8 mouse cellular contexts compared by ENCODE assay signal in the genomic region with DNA sequence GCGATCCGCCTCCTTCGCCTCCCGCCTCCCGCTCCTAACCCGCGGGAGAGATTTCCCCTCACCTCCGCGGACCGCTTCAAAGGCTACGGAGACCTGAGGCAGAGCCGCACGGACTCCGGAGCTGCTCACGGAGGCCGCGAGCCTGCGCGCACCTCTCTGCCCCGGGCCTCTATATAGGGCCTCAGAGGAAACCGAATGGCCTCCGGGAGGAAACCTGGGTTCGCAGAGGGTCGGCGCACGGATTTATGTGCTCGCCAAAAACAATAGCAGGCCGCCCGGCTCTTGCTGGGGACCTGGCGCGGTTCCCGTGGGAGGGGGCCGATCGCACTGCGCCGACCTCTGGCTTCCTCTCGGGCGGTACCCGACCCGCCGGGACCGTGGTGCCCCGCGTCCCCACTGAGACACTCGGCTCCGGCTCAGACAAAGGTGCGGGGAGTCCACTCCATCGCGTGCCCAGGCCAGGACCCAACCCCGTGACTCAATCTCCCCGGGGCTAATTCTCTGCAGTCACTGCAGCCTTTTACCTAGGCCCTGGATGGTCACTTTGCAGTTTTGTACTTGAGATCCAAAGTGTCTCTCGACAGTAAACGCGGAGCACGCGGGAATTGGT. TPM values are rescaled to one million over a fixed set of nuclear protein-coding genes. Genes with fewer than 3 reads are reported as not detected.
A peak's percentile ranks its signal among the peaks of the same experiment; 100 is the strongest.
DNase-seq lines count a peak whose midpoint lies in the region; ATAC-seq lines count a peak whose summit lies in the region.

No protein-coding gene starts in this region.

- no peaks in the 10 kb centered on the region for H3K27me3 ChIP-seq in kidney, embryonic 16.5 days (ENCODE audit: insufficient read depth, low read length)
- H3K27me3 ChIP-seq in hindbrain, embryonic 10.5 days (ENCODE audit: insufficient read depth, poor library complexity, severe bottlenecking) = no peaks in the 10 kb centered on the region
- peaks cover 69% of the 10 kb centered on the region for H3K27me3 ChIP-seq in liver, embryonic 15.5 days
- no peaks in the 10 kb centered on the region for H3K27me3 ChIP-seq in stomach, embryonic 16.5 days (ENCODE audit: control insufficient read depth, insufficient read depth, low read length)

- peak; percentile 81 for ATAC-seq in kidney, embryonic 16.5 days (ENCODE audit: low FRiP score, low TSS enrichment)
- ATAC-seq in liver, embryonic 15.5 days (ENCODE audit: insufficient read depth) = peak; percentile 56; the same call in 1 of the 2 replicates
- ATAC-seq in stomach, embryonic 16.5 days (ENCODE audit: insufficient read depth, low FRiP score) = peak; percentile 27; the same call in 1 of the 2 replicates
- ATAC-seq in activated CD4-positive, CD25-positive, alpha-beta regulatory T cell, adult 4 months = no peak

- no peaks in the 10 kb centered on the region; the same call in 1 of the 2 replicates for H3K36me3 ChIP-seq in kidney, embryonic 16.5 days (ENCODE audit: insufficient read depth, low read length)
- H3K36me3 ChIP-seq in hindbrain, embryonic 10.5 days = peaks cover 6% of the 10 kb centered on the region; the same call in 1 of the 2 replicates
- no peaks in the 10 kb centered on the region for H3K36me3 ChIP-seq in liver, embryonic 15.5 days (replicated peaks)
- no peaks in the 10 kb centered on the region for H3K36me3 ChIP-seq in stomach, embryonic 16.5 days (ENCODE audit: control insufficient read depth, insufficient read depth, low read length)

- H3K9me3 ChIP-seq in kidney, embryonic 16.5 days (ENCODE audit: low read length) = peaks cover 1% of the 10 kb centered on the region; the same call in 1 of the 2 replicates
- H3K9me3 ChIP-seq in hindbrain, embryonic 10.5 days = peaks cover 1% of the 10 kb centered on the region; the same call in 1 of the 2 replicates
- no peaks in the 10 kb centered on the region for H3K9me3 ChIP-seq in liver, embryonic 15.5 days (replicated peaks)
- no peaks in the 10 kb centered on the region for H3K9me3 ChIP-seq in stomach, embryonic 16.5 days (replicated peaks; ENCODE audit: control insufficient read depth, low read length)

- WGBS in kidney, embryonic 16.5 days = under 1% methylated on average over 56 of the region's 56 CpGs
- under 1% methylated on average over 56 of the region's 56 CpGs for WGBS in hindbrain, embryonic 10.5 days
- WGBS in liver, embryonic 15.5 days (ENCODE audit: insufficient replicate concordance) = 1% methylated on average over 56 of the region's 56 CpGs
- under 1% methylated on average over 53 of the region's 56 CpGs for WGBS in stomach, embryonic 16.5 days

- peak overlapping the region; percentile 72 for H3K4me2 ChIP-seq in kidney, embryonic 16.5 days (replicated peaks; ENCODE audit: low read depth, low read length)
- peak overlapping the region; percentile 64 for H3K4me2 ChIP-seq in liver, embryonic 15.5 days
- peak overlapping the region; percentile 69 for H3K4me2 ChIP-seq in stomach, embryonic 16.5 days (ENCODE audit: low read depth, low read length)

- DNase-seq in kidney, adult 11 months = no peak
- peak; percentile 63 for DNase-seq in MN1 (ENCODE audit: low spot score)
- peak; percentile 76 for DNase-seq in embryo, embryonic 10.5 days (ENCODE audit: low spot score)
- no peak for DNase-seq in hindbrain, embryonic 10.5 days (ENCODE audit: low spot score)

- H3K4me1 ChIP-seq in kidney, embryonic 16.5 days (ENCODE audit: insufficient read depth, low read length) = peaks cover 17% of the 10 kb centered on the region
- H3K4me1 ChIP-seq in hindbrain, embryonic 10.5 days (replicated peaks) = peaks cover 41% of the 10 kb centered on the region
- H3K4me1 ChIP-seq in liver, embryonic 15.5 days (replicated peaks) = no peaks in the 10 kb centered on the region
- peaks cover 6% of the 10 kb centered on the region for H3K4me1 ChIP-seq in stomach, embryonic 16.5 days (ENCODE audit: control insufficient read depth, insufficient read depth, low read length)

- peak overlapping the region; percentile 96 for H3K4me3 ChIP-seq in kidney, embryonic 16.5 days (ENCODE audit: low read length)
- H3K4me3 ChIP-seq in hindbrain, embryonic 10.5 days = peak overlapping the region; percentile 97
- peak overlapping the region; percentile 60 for H3K4me3 ChIP-seq in liver, embryonic 15.5 days (replicated peaks)
- peak overlapping the region; percentile 96 for H3K4me3 ChIP-seq in stomach, embryonic 16.5 days (replicated peaks; ENCODE audit: low read length)

- peak overlapping the region; percentile 100 for H3K27ac ChIP-seq in kidney, embryonic 16.5 days (ENCODE audit: low read length)
- peak overlapping the region; percentile 100 for H3K27ac ChIP-seq in hindbrain, embryonic 10.5 days
- peak overlapping the region; percentile 74 for H3K27ac ChIP-seq in liver, embryonic 15.5 days (replicated peaks)
- peak overlapping the region; percentile 99 for H3K27ac ChIP-seq in stomach, embryonic 16.5 days (ENCODE audit: low read length)

- peak overlapping the region; percentile 97 for H3K9ac ChIP-seq in kidney, embryonic 16.5 days (replicated peaks; ENCODE audit: low read length)
- peak overlapping the region; percentile 30 for H3K9ac ChIP-seq in liver, embryonic 15.5 days
- peak overlapping the region; percentile 97 for H3K9ac ChIP-seq in stomach, embryonic 16.5 days (ENCODE audit: low read length)

RNA-seq across cellular contexts. Expression of a gene that starts 0.6 kb away (rescaled TPM):
- polyA plus RNA-seq in kidney, embryonic 16.5 days (2015; fragmentation: Nextera tagmentation; extraction: Ambion mirVana) = 31.5 and 33.2 TPM in 2 replicates
- polyA plus RNA-seq in hindbrain, embryonic 10.5 days (2016; fragmentation: Nextera tagmentation; extraction: Ambion mirVana) = 34.5 and 36.5 TPM in 2 replicates
- polyA plus RNA-seq in liver, embryonic 15.5 days (2015; fragmentation: Nextera tagmentation; extraction: Ambion mirVana) = 1.7 and 1.8 TPM in 2 replicates
- polyA plus RNA-seq in stomach, embryonic 16.5 days (2015; fragmentation: Nextera tagmentation; extraction: Ambion mirVana) = 24.2 and 28.1 TPM in 2 replicates
- not detected for polyA plus RNA-seq in activated CD4-positive, CD25-positive, alpha-beta regulatory T cell, adult 4 months (2017; shearing (Covaris generic))

Comparison
In these comparisons a context has a peak if more than half of its experiments do, and no peak if none do; other contexts are left out.
1. H3K9ac ChIP-seq: peak in every context shown above with its lines; median percentile 97 in kidney, embryonic 16.5 days; 97 in stomach, embryonic 16.5 days; 30 in liver, embryonic 15.5 days.
2. DNase-seq: peak in MN1 (single experiment) and embryo, embryonic 10.5 days (single experiment); none in kidney, adult 11 months (single experiment) and hindbrain, embryonic 10.5 days (single experiment).
3. Peak in every context shown above with its lines, with median percentiles within 50 percentile points of each other: H3K27ac ChIP-seq, H3K4me2 ChIP-seq and H3K4me3 ChIP-seq.